ENCODE assay signal across 24 mouse cellular contexts in genomic region chr9:25558834-25559233, GRCm38 (mm10).
"Had no signal": no experiment of that assay in that cellular context is flagged by ENCODE, and none has a peak within 500 bp of the region (broad histone marks: within the 10 kb centered on the region; RNA-seq: fewer than 3 reads in every experiment).

No protein-coding gene starts in this region.

- H3K36me3 ChIP-seq: heart, embryonic 10.5 days; heart, embryonic 12.5 days; hindbrain, embryonic 10.5 days; hindbrain, embryonic 12.5 days; intestine, embryonic 15.5 days; limb, embryonic 13.5 days; limb, embryonic 15.5 days had no signal

- H3K27me3 ChIP-seq: heart, embryonic 12.5 days; hindbrain, embryonic 12.5 days; intestine, embryonic 15.5 days; limb, embryonic 13.5 days; limb, embryonic 15.5 days had no signal

- H3K27ac ChIP-seq: heart, embryonic 10.5 days; hindbrain, embryonic 10.5 days; hindbrain, embryonic 12.5 days; hindbrain, embryonic 14.5 days; intestine, embryonic 15.5 days; layer of hippocampus, adult 2 months; left cerebral cortex, adult 2 months; limb, embryonic 13.5 days; limb, embryonic 15.5 days had no signal

- ATAC-seq: hindbrain, embryonic 16.5 days; inflammation-experienced regulatory T-cells, adult 6 months; intestine, embryonic 15.5 days; intestine, postnatal 0 days had no signal

- H3K4me1 ChIP-seq: hindbrain, embryonic 10.5 days; hindbrain, embryonic 12.5 days; intestine, embryonic 15.5 days had no signal

- DNase-seq: gastrocnemius, postnatal 10 days; gastrocnemius, postnatal 25 days; heart, adult 18-20 months; heart, postnatal 10 days; heart, postnatal 4 days; kidney, adult 18-20 months; kidney, adult 8-10 months; kidney, postnatal 10 days; kidney, postnatal 25 days; kidney, postnatal 4 days; left cerebral cortex, postnatal 4 days had no signal

- H3K9ac ChIP-seq: heart, embryonic 12.5 days; hindbrain, embryonic 12.5 days; hindbrain, embryonic 14.5 days; intestine, embryonic 15.5 days; limb, embryonic 13.5 days; limb, embryonic 15.5 days had no signal

- H3K4me3 ChIP-seq: heart, embryonic 10.5 days; heart, embryonic 12.5 days; hindbrain, embryonic 10.5 days; hindbrain, embryonic 12.5 days; intestine, embryonic 15.5 days; layer of hippocampus, adult 2 months; left cerebral cortex, adult 2 months; limb, embryonic 13.5 days; limb, embryonic 15.5 days had no signal

- H3K9me3 ChIP-seq: heart, embryonic 10.5 days; heart, embryonic 12.5 days; intestine, embryonic 15.5 days; limb, embryonic 15.5 days had no signal
